Mouse (Mus musculus): ENCODE measurements at regions not wholly inside any gene's neighbourhood (a gene's known extent, or its start where the extent isn't known, plus 50 kb on each side); places are given as distances from the start of the nearest gene placed in this dataset.

DNA sequence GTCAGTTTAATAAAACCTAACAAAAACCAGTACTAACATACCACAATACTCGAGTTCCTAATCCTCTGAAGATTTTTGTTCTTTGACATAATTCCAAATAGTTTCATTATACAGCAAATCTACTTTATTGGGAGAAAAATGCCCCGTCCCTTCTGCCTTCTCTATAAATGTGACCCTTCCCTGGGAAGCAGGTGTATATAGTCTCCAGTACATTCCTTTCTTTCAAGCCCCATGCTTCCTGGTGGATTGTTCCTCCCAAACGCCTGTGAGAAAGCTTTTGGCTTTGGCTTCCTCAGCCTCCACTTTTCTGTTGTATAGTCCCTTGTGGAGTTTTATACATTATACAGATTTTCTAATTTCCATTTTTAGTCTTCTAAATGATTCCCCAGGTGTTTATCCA lies 1001.8 kb upstream of the Tenm3 start:
- TF ChIP-seq CTCF (IDR thresholded peaks at IDR 0.05; ENCODE audit: extremely low read depth, insufficient read depth, low read length) (no peak), POLR2A (IDR thresholded peaks at IDR 0.05; ENCODE audit: extremely low read depth, insufficient read depth, low read length) (no peak)

Data from cortical plate, adult 2 months (tissue).